Mouse (Mus musculus) stomach, embryonic 16.5 days (tissue): Measurements from ENCODE around the gene Akap8. TPM values are rescaled to one million over a fixed set of nuclear protein-coding genes. Genes with fewer than 3 reads are reported as not detected.

Source experiments
- ATAC-seq: fragments of 200-750 bp; cut with Nextera tagmentation; 2 replicates; pipeline ENCODE4 v1.8.0; 2017; ENCODE audit warnings: moderate number of reproducible peaks, moderate TSS enrichment; ENCODE audit not compliant: insufficient read depth, low FRiP score
- H3K27ac ChIP-seq: fragments of 300-500 bp; sonication (generic); 2 replicates; pipeline ENCODE4 v1.5.1; 2014; ENCODE audit warnings: low read length
- H3K27me3 ChIP-seq: fragments of 300-500 bp; sonication (generic); 2 replicates; pipeline ENCODE4 v1.6.1; 2014; ENCODE audit warnings: low read length, control low read depth, mixed read lengths; ENCODE audit not compliant: control insufficient read depth, insufficient read depth
- H3K36me3 ChIP-seq: fragments of 300-500 bp; sonication (generic); 2 replicates; pipeline ENCODE4 v1.6.1; 2014; ENCODE audit warnings: low read length; ENCODE audit not compliant: control insufficient read depth, insufficient read depth
- H3K4me1 ChIP-seq: fragments of 300-500 bp; sonication (generic); 2 replicates; pipeline ENCODE4 v1.6.1; 2014; ENCODE audit warnings: low read length, control low read depth, mixed read lengths; ENCODE audit not compliant: control insufficient read depth, insufficient read depth
- H3K4me2 ChIP-seq: fragments of 300-500 bp; sonication (generic); 2 replicates; pipeline ENCODE4 v1.6.1; 2014; ENCODE audit warnings: low read depth, low read length, mixed read lengths
- H3K4me3 ChIP-seq: fragments of 300-500 bp; sonication (generic); replicated peaks from 2 replicates; pipeline ENCODE4 v1.5.1; 2014; ENCODE audit warnings: mild to moderate bottlenecking, low read length
- H3K9ac ChIP-seq: fragments of 300-500 bp; sonication (generic); 2 replicates; pipeline ENCODE4 v1.6.1; 2014; ENCODE audit warnings: low read length
- H3K9me3 ChIP-seq: fragments of 300-500 bp; sonication (generic); replicated peaks from 2 replicates; pipeline ENCODE4 v1.6.1; 2016; ENCODE audit warnings: low read length, control low read depth; ENCODE audit not compliant: control insufficient read depth
- WGBS: fragments of 180-500 bp; shearing (Covaris S2); extraction: QIAGEN DNeasy Blood & Tissue Kit; methylation state at CpG from one replicate; pipeline ENCODE4 v1.1.7; 2014; 5-methylcytosine and 5-hydroxymethylcytosine counted together
- polyA plus RNA-seq: library from polyadenylated mRNA; unstranded; fragments of >200 nt; fragmentation: Nextera tagmentation; extraction: Ambion mirVana; gene quantifications from 2 replicates; pipeline ENCODE4 v1.2.1, GENCODE M21; 2015

Akap8 gene
- polyA plus RNA-seq, 1 experiment from 2014 or later, result 98.8 TPM

GRCm38 (mm10) chr17:32350382-32350983 lies 29.4 kb upstream of the Akap8 start, which contains the start of gene Akap8l:
Gene Akap8l (minus strand): TSS chr17:32350607.
- Histone ChIP-seq H3K27me3 (no peaks in the 10 kb centered on the region), H3K4me2 (peak within 1 kb of the TSS; percentile 64), H3K4me3 (peak within 1 kb of the TSS; percentile 84), H3K4me1 (peaks cover 15% of the 10 kb centered on the region), H3K9ac (peak within 1 kb of the TSS; percentile 87), H3K9me3 (no peaks in the 10 kb centered on the region), H3K27ac (peak within 1 kb of the TSS; percentile 67), H3K36me3 (peaks cover 5% of the 10 kb centered on the region; the same call in 1 of the 2 replicates)
- WGBS, result under 1% methylated on average over 37 of the region's 37 CpGs
- ATAC-seq, result peak; percentile 99

- ATAC-seq, result peak; percentile 10; the same call in 1 of the 2 replicates
Observed at GRCm38 (mm10) chr17:32349851-32350381, 28.9 kb upstream of the Akap8 start.

GRCm38 (mm10) chr17:32349037-32349732 lies 28.1 kb upstream of the Akap8 start:
- ATAC-seq, result no peak
- Histone ChIP-seq H3K4me1 (peaks cover 15% of the 10 kb centered on the region), H3K9ac (peak overlapping the region; percentile 87), H3K4me3 (peak overlapping the region; percentile 84), H3K4me2 (peak overlapping the region; percentile 63), H3K9me3 (no peaks in the 10 kb centered on the region), H3K36me3 (no peaks in the 10 kb centered on the region), H3K27me3 (no peaks in the 10 kb centered on the region), H3K27ac (peak overlapping the region; percentile 67)
- 8% methylated on average over 4 of the region's 4 CpGs for WGBS

More at GRCm38 (mm10) chr17:32349851-32350381, 28.9 kb upstream of the Akap8 start:
- H3K27ac ChIP-seq, result peak overlapping the region; percentile 67
- peak overlapping the region; percentile 87 for H3K9ac ChIP-seq
- H3K4me3 ChIP-seq, result peak overlapping the region; percentile 84
- under 1% methylated on average over 24 of the region's 24 CpGs for WGBS
- H3K36me3 ChIP-seq, result no peaks in the 10 kb centered on the region
- H3K4me1 ChIP-seq, result peaks cover 15% of the 10 kb centered on the region
- H3K27me3 ChIP-seq, result no peaks in the 10 kb centered on the region
- peak overlapping the region; percentile 63 for H3K4me2 ChIP-seq
- H3K9me3 ChIP-seq, result no peaks in the 10 kb centered on the region

GRCm38 (mm10) chr17:32348406-32348805 lies 27.4 kb upstream of the Akap8 start:
- Histone ChIP-seq H3K27ac (no peak overlapping the region), H3K4me2 (peak overlapping the region; percentile 63; the same call in 1 of the 2 replicates), H3K36me3 (no peaks in the 10 kb centered on the region), H3K4me3 (no peak overlapping the region), H3K4me1 (peaks cover 15% of the 10 kb centered on the region), H3K27me3 (no peaks in the 10 kb centered on the region), H3K9ac (no peak overlapping the region), H3K9me3 (no peaks in the 10 kb centered on the region)
- no peak for ATAC-seq
- WGBS, result 90% methylated on average over 2 of the region's 2 CpGs

GRCm38 (mm10) chr17:32341102-32341501 lies 20.1 kb upstream of the Akap8 start:
- 86% methylated on average over 1 of the region's 1 CpGs for WGBS
- ATAC-seq, result no peak

GRCm38 (mm10) chr17:32340110-32340509 lies 19.1 kb upstream of the Akap8 start:
- Histone ChIP-seq H3K27ac (no peak overlapping the region), H3K4me1 (no peaks in the 10 kb centered on the region), H3K36me3 (peaks cover 8% of the 10 kb centered on the region), H3K4me3 (no peak overlapping the region), H3K9ac (no peak overlapping the region), H3K9me3 (no peaks in the 10 kb centered on the region), H3K27me3 (no peaks in the 10 kb centered on the region), H3K4me2 (no peak overlapping the region)
- 76% methylated on average over 1 of the region's 1 CpGs for WGBS
- no peak for ATAC-seq

More at GRCm38 (mm10) chr17:32341102-32341501, 20.1 kb upstream of the Akap8 start:
- no peaks in the 10 kb centered on the region for H3K4me1 ChIP-seq
- H3K27me3 ChIP-seq, result no peaks in the 10 kb centered on the region
- no peak overlapping the region for H3K27ac ChIP-seq
- no peak overlapping the region for H3K9ac ChIP-seq
- H3K36me3 ChIP-seq, result 0 out of 2 replicates have a peak, but pooled peaks cover 3% of the 10 kb centered on the region
- no peaks in the 10 kb centered on the region for H3K9me3 ChIP-seq
- H3K4me2 ChIP-seq, result no peak overlapping the region
- no peak overlapping the region for H3K4me3 ChIP-seq

- no peaks in the 10 kb centered on the region for H3K9me3 ChIP-seq
- peaks cover 33% of the 10 kb centered on the region for H3K36me3 ChIP-seq
- ATAC-seq, result no peak
- H3K9ac ChIP-seq, result no peak overlapping the region
- H3K4me1 ChIP-seq, result no peaks in the 10 kb centered on the region
- H3K4me3 ChIP-seq, result no peak overlapping the region
- H3K27ac ChIP-seq, result no peak overlapping the region
- H3K4me2 ChIP-seq, result no peak overlapping the region
- no peaks in the 10 kb centered on the region for H3K27me3 ChIP-seq
- 78% methylated on average over 2 of the region's 2 CpGs for WGBS
Observed at GRCm38 (mm10) chr17:32335869-32336268, 14.8 kb upstream of the Akap8 start.

GRCm38 (mm10) chr17:32334921-32335320 lies 13.9 kb upstream of the Akap8 start:
- H3K36me3 ChIP-seq, result peaks cover 33% of the 10 kb centered on the region
- H3K4me1 ChIP-seq, result no peaks in the 10 kb centered on the region
- H3K27me3 ChIP-seq, result no peaks in the 10 kb centered on the region
- H3K27ac ChIP-seq, result no peak overlapping the region
- H3K4me3 ChIP-seq, result no peak overlapping the region
- WGBS, result 95% methylated on average over 12 of the region's 12 CpGs
- H3K4me2 ChIP-seq, result no peak overlapping the region
- H3K9me3 ChIP-seq, result no peaks in the 10 kb centered on the region
- no peak overlapping the region for H3K9ac ChIP-seq
- no peak; the same call in 1 of the 2 replicates for ATAC-seq
